Mouse (Mus musculus): ENCODE data around the gene Teddm1a. TPM values are rescaled to one million over a fixed set of nuclear protein-coding genes. Genes with fewer than 3 reads are reported as not detected.

Teddm1a gene
- not detected for polyA plus RNA-seq (2017; shearing (Covaris generic))

DNA sequence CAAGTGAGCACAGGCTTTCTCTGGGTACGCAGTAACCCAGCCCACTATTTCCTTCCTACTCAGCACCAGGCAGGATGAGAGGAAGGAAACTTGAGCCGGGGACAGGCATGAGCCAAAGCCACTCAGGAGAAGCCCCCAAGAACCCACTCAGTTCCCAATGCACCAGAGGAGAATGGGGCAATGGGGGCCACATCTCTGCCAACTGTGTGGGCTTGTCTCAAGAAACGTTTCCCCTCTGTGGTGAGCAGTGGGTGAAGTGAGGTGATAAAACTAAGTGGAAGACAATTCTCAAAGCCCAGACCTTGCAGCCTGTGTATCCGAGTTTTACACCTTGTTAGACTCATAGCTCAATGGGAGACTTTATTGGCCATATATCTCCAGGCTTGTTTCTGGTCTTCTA, at the start of gene Teddm1a:
TSS of gene Teddm1a (plus strand) at position 301 of the 400 bp plus-strand sequence.

DNA sequence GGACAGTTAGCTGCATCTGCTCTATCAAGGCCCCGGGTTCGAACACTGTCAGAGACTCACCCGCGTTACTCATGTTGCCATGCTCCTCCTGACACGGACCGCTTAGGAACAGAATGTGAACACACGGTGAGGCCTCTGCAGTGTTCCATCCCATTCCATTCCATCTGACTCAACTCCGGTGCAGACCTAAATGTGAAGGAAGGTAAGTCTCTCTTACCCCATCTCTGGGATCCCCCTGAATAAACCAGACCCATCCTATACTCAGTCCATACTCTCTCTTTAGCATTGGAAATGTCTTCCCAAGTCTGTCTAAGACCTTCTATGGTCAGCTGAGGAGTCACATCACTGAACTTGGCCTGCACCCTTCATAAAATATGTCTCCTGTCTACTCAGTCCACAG, 47.5 kb upstream of the Teddm1a start, which contains the start of gene Rgsl1:
TSS of gene Rgsl1 (minus strand) at position 101 of the 400 bp plus-strand sequence.

DNA sequence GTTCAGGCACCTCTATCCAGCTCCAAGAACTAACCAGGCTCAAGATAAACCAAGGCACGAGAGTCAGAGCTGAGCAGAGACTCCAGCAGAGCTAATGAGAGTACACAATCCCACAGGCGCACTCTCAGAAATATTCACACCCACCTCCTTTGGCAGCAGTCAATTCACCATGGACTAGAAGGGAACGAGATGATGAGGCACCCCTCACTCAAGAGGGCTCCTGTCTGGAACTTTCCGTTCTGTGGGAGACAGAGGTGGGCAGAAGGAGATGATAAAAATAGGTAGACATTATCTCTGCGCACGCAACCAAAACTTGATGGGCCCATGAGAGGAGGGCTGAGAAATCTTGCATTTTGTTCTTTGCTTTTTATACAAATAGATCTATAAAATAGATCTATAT, 17.5 kb upstream of the Teddm1a start, which contains the start of gene Teddm1b:
TSS of gene Teddm1b (plus strand) at position 301 of the 400 bp plus-strand sequence.

DNA sequence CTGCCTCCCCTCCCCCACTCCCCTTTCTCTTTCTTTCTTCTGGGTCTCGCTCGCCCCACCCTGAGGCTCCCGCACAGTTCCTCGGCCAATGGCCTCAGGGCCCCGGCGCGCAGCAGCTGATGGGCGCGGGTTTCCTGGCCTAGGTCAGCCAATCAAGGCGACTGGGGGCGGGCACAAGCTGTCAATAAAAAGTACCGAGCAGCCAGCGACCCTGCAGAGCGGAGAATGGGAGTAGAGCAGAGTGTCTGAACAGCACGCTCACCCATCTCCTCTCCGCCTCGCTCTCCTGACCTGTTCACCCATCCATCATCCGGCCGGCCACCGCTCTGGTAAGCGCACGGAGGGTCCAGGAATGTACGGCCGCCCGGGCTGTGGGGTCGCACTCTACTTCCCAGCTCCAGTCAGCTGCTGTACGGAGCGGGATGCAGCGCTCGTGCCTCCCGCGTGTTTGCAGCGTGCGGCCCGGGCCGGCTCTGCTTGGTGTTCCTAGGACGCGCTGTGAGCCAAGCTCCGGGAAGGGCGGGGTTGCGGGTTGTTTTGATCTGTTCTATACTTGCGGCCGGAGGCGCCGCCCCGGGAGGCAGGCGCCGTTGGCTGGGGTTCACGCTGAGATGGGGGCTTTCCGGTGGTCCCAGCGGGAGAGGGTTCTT, 8.3 kb downstream of the Teddm1a start, which contains the start of the genes Glul and Teddm2:
TSS of gene Glul (plus strand) at position 214 of the 650 bp plus-strand sequence.
TSS of gene Teddm2 (minus strand) at position 498 of the 650 bp plus-strand sequence.

Other genes with a start within 250 kb of the Teddm1a start
- gene Rgs8, start 238.7 kb upstream of the Teddm1a start, polyA plus RNA-seq (2017; shearing (Covaris generic)): under 1 TPM; 0.19 to 0.72 TPM
- 10 to 100 TPM; 20.7 to 61.4 TPM for gene Rgs16, start 151.4 kb upstream of the Teddm1a start, polyA plus RNA-seq (2017; shearing (Covaris generic))
- gene Rnasel, start 142.3 kb upstream of the Teddm1a start, polyA plus RNA-seq (2017; shearing (Covaris generic)): 10 to 100 TPM; 19.9 to 24.7 TPM
- under 1 TPM; 0.13 to 0.82 TPM for gene Rgsl1, start 47.6 kb upstream of the Teddm1a start, polyA plus RNA-seq (2017; shearing (Covaris generic))
- under 1 TPM; 0.08 to 0.54 TPM for gene Teddm1b, start 17.4 kb upstream of the Teddm1a start, polyA plus RNA-seq (2017; shearing (Covaris generic))
- 10 to 100 TPM; 28.4 to 51.1 TPM for gene Glul, start 8.2 kb downstream of the Teddm1a start, polyA plus RNA-seq (2017; shearing (Covaris generic))
- gene Teddm2, start 8.5 kb downstream of the Teddm1a start, polyA plus RNA-seq (2017; shearing (Covaris generic)): under 1 TPM; 0.17 to 0.31 TPM

All from inflammation-experienced regulatory T-cells (primary cell).